Mouse (Mus musculus) yolk sac, embryonic 10.5 days (tissue): ENCODE measurements around the gene Palm.

Experiments
- DNase-seq: peaks from one replicate; pipeline ENCODE4 v3.0.0-alpha.2; 2017; ENCODE audit warnings: low spot score

The Palm gene

GRCm38 (mm10) chr10:79772320-79772719 lies 21.1 kb upstream of the Palm start:
- no peak for DNase-seq

GRCm38 (mm10) chr10:79773208-79773607 lies 20.2 kb upstream of the Palm start:
- no peak for DNase-seq

GRCm38 (mm10) chr10:79774486-79775279 lies 18.7 kb upstream of the Palm start:
- DNase-seq: no peak

GRCm38 (mm10) chr10:79777103-79777531 lies 16.3 kb upstream of the Palm start, which contains the start of gene Fstl3:
Fstl3 (plus strand) TSS chr10:79777272.
- DNase-seq: peak; percentile 28

GRCm38 (mm10) chr10:79778006-79778405 lies 15.4 kb upstream of the Palm start:
- DNase-seq: no peak

- DNase-seq: no peak
These were observed 14.2 kb upstream of the Palm start for GRCm38 (mm10) chr10:79779193-79779592.

GRCm38 (mm10) chr10:79779784-79780663 lies 13.3 kb upstream of the Palm start:
- DNase-seq: peak; percentile 99

GRCm38 (mm10) chr10:79780664-79781015 lies 12.7 kb upstream of the Palm start:
- DNase-seq: peak; percentile 91

GRCm38 (mm10) chr10:79781139-79781538 lies 12.2 kb upstream of the Palm start:
- no peak for DNase-seq

GRCm38 (mm10) chr10:79781956-79782355 lies 11.4 kb upstream of the Palm start:
- DNase-seq: no peak

GRCm38 (mm10) chr10:79783050-79783449 lies 10.3 kb upstream of the Palm start:
- no peak for DNase-seq

- DNase-seq: no peak
These were observed 9.2 kb upstream of the Palm start for GRCm38 (mm10) chr10:79783920-79784800.

- no peak for DNase-seq
These were observed 4.8 kb upstream of the Palm start for GRCm38 (mm10) chr10:79788386-79789158.

GRCm38 (mm10) chr10:79789581-79789980 lies 3.8 kb upstream of the Palm start:
- no peak for DNase-seq

GRCm38 (mm10) chr10:79790861-79791260 lies 2.5 kb upstream of the Palm start, which contains the start of gene Prss57:
Prss57 (minus strand) TSS chr10:79790961.
- DNase-seq: no peak

- no peak for DNase-seq
These were observed 882 bp upstream of the Palm start for GRCm38 (mm10) chr10:79792339-79793040.

GRCm38 (mm10) chr10:79793738-79794490 lies 542 bp downstream of the Palm start:
- DNase-seq: no peak

GRCm38 (mm10) chr10:79794491-79794931 lies 1.1 kb downstream of the Palm start:
- DNase-seq: no peak

- no peak for DNase-seq
These were observed 2.5 kb downstream of the Palm start for GRCm38 (mm10) chr10:79795905-79796304.

GRCm38 (mm10) chr10:79797326-79797725 lies 4.0 kb downstream of the Palm start:
- no peak for DNase-seq
